Mouse (Mus musculus): ENCODE results near the gene Ano6.
A peak's percentile ranks its signal among the peaks of the same experiment; 100 is the strongest.

The Ano6 gene

DNA sequence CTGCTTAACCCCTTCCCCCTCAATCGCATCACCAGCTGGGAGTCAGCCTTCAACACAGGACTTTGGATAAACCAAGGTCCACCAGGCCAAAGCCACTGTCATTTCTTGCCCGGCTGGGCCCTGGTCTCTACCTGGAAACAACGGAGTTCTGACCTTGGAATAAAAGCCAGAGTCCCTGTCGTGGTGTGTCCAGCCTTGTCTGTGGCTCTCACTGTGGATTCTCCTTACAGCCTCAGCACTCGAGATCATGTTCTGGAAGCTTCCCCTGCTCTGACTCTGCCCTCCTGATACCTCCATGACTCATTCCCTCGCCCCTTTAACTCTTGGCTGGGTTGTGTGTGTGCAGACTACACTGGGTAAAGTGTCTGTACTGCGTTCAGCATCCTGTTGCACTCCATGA lies 180.0 kb downstream of the Ano6 start:
- no peak for DNase-seq (ENCODE audit: extremely low read depth, low read depth)

GRCm38 (mm10) chr15:95971302-95971701 lies 180.7 kb downstream of the Ano6 start:
- DNase-seq (ENCODE audit: extremely low read depth, low read depth), result no peak

- no peak for DNase-seq (ENCODE audit: extremely low read depth, low read depth)
Observed at GRCm38 (mm10) chr15:95972156-95972555, 181.5 kb downstream of the Ano6 start.

- DNase-seq (ENCODE audit: extremely low read depth, low read depth), result no peak
Observed at GRCm38 (mm10) chr15:95972621-95973020, 182.0 kb downstream of the Ano6 start.

DNA sequence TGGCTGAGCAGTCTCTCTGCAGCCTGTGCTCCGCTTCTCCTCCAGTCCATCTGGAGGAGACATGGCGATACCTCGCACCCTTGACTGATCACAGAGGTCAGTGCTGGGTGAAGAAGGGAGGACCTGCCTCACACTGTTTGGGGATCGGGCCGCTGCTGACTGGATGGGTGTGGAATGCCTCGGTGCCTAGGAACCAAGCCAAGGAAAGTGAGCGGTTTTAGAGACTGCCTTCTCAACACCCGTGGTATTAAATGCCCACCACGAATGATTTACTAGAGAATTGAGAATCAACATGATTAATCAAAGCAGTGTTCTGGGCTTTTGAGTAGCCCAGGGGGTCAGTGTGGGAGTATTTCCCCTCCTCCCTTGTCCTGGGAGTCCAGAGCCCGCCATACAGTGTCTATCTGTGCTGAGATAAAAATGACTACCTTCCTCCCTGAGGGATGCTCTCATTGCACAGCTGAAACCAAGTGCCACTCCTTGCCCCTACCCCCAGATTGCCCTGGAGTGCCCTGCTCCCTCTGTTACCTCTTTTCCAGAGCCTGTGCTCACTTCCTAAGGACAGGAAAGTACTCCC lies 183.5 kb downstream of the Ano6 start:
- no peak for DNase-seq (ENCODE audit: extremely low read depth, low read depth)

- no peak for DNase-seq (ENCODE audit: extremely low read depth, low read depth)
Observed at GRCm38 (mm10) chr15:95976156-95976876, 185.7 kb downstream of the Ano6 start.

GRCm38 (mm10) chr15:95977169-95977938 lies 186.7 kb downstream of the Ano6 start:
- DNase-seq (ENCODE audit: extremely low read depth, low read depth), result no peak

GRCm38 (mm10) chr15:95977939-95978252 lies 187.3 kb downstream of the Ano6 start:
- DNase-seq (ENCODE audit: extremely low read depth, low read depth), result peak; percentile 16

GRCm38 (mm10) chr15:95980641-95981040 lies 190.0 kb downstream of the Ano6 start:
- no peak for DNase-seq (ENCODE audit: extremely low read depth, low read depth)

DNA sequence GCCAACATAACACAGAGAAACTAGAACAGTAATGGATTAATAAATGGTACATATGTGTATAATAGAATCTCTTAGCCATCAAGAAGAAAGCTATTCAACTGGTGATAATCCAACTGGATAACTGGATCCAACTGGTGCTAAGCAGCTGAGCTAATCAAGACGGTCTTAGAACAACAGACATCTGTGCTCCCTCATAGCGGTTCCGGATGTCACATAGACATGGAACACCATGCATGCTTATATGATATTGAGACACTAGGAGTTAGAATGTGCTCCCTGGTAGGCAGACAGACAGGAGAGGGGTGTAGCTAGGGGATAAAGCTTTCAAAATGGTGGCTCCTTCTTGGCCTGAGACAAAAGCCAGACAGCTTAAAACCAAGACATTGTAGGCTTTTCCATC lies 197.3 kb downstream of the Ano6 start:
- DNase-seq (ENCODE audit: extremely low read depth, low read depth), result no peak

GRCm38 (mm10) chr15:95989496-95990124 lies 199.0 kb downstream of the Ano6 start:
- DNase-seq (ENCODE audit: extremely low read depth, low read depth), result peak; percentile 31

DNA sequence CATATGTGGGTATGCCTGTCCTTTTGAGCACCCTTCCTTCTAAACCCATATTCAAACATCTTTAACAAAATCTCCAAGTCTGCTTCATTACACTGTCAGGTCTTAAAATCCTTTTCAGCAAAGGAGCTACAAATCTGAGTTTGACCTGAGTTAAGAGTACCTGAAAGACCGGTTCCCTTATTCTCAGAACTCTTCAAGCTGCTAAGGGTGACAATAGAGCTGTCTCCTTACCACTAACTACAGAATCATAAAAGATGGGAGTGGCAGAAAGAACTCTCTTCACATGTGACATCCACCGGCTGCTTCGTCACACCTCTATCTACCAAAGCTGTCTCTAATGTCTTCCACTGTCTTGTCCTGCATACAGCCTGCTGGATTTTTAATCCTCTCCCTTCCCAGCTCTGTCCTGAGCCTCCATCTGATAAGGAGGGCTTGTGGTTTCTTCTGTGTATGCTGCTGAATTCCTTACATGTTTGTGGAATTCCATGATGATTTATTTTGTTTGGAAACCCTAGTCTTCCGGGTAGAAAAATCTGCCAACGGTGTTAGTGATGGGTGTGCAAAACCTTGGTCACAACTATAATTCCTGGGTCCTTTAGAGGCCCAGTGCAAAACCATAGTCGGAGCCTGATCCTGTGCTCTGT lies 212.4 kb downstream of the Ano6 start:
- no peak for DNase-seq (ENCODE audit: extremely low read depth, low read depth)

DNA sequence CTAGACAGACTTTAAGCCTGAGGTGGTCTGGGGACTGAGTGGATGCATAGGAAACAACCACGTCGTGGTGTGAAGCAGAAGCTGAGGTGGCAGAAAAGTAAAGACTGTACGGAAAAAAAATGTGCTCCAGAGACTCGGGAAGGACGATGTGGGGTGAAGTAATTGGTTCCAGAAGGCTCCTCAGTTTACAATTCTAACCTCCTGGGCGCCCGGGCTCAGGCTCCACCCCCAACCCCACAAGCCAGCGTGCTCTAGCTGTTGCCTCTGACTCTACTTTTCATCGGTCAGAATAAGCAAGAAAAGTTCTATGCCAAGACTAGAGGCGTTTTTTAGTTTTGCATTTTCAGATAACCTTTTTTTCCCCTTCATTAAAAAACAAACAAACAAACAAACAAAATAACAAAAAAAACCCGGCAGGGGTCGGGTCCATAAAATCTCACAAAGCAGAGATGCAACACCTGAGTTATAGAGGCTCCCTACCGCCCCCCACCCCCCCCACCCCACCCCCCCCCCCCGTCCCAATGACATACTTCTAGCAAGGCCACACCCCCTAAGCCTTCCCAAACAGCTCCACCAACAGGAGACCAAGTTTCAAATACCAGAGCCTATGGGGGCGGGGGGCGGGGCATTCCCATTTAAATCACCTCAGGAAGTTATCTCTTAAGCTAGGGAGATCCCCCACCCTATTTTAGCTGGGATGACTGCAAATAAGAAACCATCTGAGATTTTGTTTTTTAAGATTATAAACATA lies 221.2 kb downstream of the Ano6 start:
- DNase-seq (ENCODE audit: extremely low read depth, low read depth), result no peak

DNA sequence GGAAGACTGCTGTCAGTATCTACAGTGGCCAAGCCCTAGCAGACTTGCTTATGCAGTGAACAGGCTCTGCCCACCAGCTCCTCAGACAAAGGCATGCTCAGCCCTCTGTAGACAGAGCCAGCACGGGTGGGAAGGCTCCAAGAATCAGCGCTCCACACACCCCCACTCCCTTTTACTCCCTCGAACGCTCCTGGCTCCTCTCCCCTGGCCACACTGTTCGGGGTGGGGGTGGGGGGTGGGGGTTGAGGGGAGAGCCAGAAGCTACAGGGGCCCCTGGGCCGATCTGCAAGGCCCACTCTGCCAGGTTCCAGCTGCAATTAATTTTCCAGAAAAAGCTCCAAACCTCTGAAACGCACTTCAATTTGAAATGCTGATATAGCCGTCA lies 221.7 kb downstream of the Ano6 start:
- DNase-seq (ENCODE audit: extremely low read depth, low read depth), result no peak

- DNase-seq (ENCODE audit: extremely low read depth, low read depth), result no peak
Observed at GRCm38 (mm10) chr15:96014501-96014900, 223.9 kb downstream of the Ano6 start.

DNA sequence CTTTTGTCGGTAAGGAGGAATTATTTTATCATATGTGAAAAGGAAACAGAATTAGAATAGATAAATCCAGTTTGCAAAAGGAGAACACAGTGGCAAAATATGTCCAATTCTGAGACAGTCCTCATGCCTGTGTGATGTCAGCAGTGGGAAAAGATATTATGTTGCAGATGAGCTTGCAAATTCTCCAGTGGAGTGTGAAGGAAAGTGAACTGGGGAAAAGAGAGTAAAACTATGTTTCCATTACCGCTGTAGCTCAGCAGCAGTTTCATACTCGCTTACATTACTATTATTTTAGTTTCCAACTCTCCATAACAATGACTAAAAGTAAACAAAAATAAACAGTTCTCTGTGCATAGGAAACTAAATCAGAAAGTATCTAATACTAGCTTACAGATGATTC lies 229.8 kb downstream of the Ano6 start:
- no peak for DNase-seq (ENCODE audit: extremely low read depth, low read depth)

- no peak for DNase-seq (ENCODE audit: extremely low read depth, low read depth)
Observed at GRCm38 (mm10) chr15:96021506-96021905, 230.9 kb downstream of the Ano6 start.

Measured in MEL-GATA-1-ER (cell line).